Mouse (Mus musculus) granulocyte monocyte progenitor cell, adult 5-6 weeks (primary cell): ENCODE measurements around the gene Misp. TPM values are rescaled to one million over a fixed set of nuclear protein-coding genes. Genes with fewer than 3 reads are reported as not detected.

ENCODE experiments used
- ATAC-seq: replicated peaks from 2 replicates; pipeline ENCODE4 v1.8.0; 2016; ENCODE audit warnings: mild to moderate bottlenecking, moderate TSS enrichment, inconsistent platforms; ENCODE audit not compliant: poor library complexity, severe bottlenecking
- total RNA-seq, 2 experiments: library from RNA; stranded (forward) in 1 of 2; stranded (reverse) in 1 of 2; fragments of 200-712, 200-1000 nt in 1 of 2; fragments of >200 nt in 1 of 2; fragmentation: Nextera tagmentation in 1 of 2; gene quantifications; 2 replicates each; pipeline ENCODE4 v1.2.3; 2014 to 2017

Gene Misp
- total RNA-seq (2014; fragmentation: Nextera tagmentation) (0.34 TPM in 1 of 2 replicates, not detected in the other), total RNA-seq (2017) (0.82 TPM in 1 of 2 replicates, not detected in the other)

GRCm38 (mm10) chr10:79820782-79821181 is at the start of gene Misp:
Gene Misp, plus strand, starts transcription at chr10:79820989.
- no peak for ATAC-seq

- no peak for ATAC-seq
Measured at GRCm38 (mm10) chr10:79772320-79772719, 48.5 kb upstream of the Misp start.

GRCm38 (mm10) chr10:79773208-79773607 is 47.6 kb upstream of the Misp start:
- no peak for ATAC-seq

- no peak for ATAC-seq
Measured at GRCm38 (mm10) chr10:79774486-79775279, 46.1 kb upstream of the Misp start.

- ATAC-seq: no peak
Measured at GRCm38 (mm10) chr10:79777103-79777531, 43.7 kb upstream of the Misp start, which contains the start of gene Fstl3. Gene Fstl3, plus strand, starts transcription at chr10:79777272.

GRCm38 (mm10) chr10:79778006-79778405 is 42.8 kb upstream of the Misp start:
- ATAC-seq: no peak

GRCm38 (mm10) chr10:79779193-79779592 is 41.6 kb upstream of the Misp start:
- no peak for ATAC-seq

GRCm38 (mm10) chr10:79779784-79780663 is 40.8 kb upstream of the Misp start:
- ATAC-seq: peak; percentile 70

- peak; percentile 55 for ATAC-seq
Measured at GRCm38 (mm10) chr10:79780664-79781015, 40.1 kb upstream of the Misp start.

GRCm38 (mm10) chr10:79781139-79781538 is 39.6 kb upstream of the Misp start:
- ATAC-seq: 0 out of 2 replicates have a peak, but pooled peaks have one; percentile 0

- no peak for ATAC-seq
Measured at GRCm38 (mm10) chr10:79781956-79782355, 38.8 kb upstream of the Misp start.

- ATAC-seq: no peak
Measured at GRCm38 (mm10) chr10:79783050-79783449, 37.7 kb upstream of the Misp start.

- no peak for ATAC-seq
Measured at GRCm38 (mm10) chr10:79783920-79784800, 36.6 kb upstream of the Misp start.

- ATAC-seq: peak; percentile 54
Measured at GRCm38 (mm10) chr10:79788386-79789158, 32.2 kb upstream of the Misp start.

- ATAC-seq: no peak
Measured at GRCm38 (mm10) chr10:79789581-79789980, 31.2 kb upstream of the Misp start.

- no peak; the same call in 1 of the 2 replicates for ATAC-seq
Measured at GRCm38 (mm10) chr10:79790861-79791260, 29.9 kb upstream of the Misp start, which contains the start of gene Prss57. Gene Prss57, minus strand, starts transcription at chr10:79790961.

- ATAC-seq: no peak
Measured at GRCm38 (mm10) chr10:79792339-79793040, 28.3 kb upstream of the Misp start.

GRCm38 (mm10) chr10:79793051-79793737 is 27.6 kb upstream of the Misp start, which contains the start of gene Palm:
Gene Palm, plus strand, starts transcription at chr10:79793572.
- peak; percentile 50 for ATAC-seq
